Mouse (Mus musculus) megakaryocyte-erythroid progenitor cell, adult 5-6 weeks (primary cell): ENCODE data around the gene Tmem63b. TPM values are rescaled to one million over a fixed set of nuclear protein-coding genes. Genes with fewer than 3 reads are reported as not detected.
A peak's percentile ranks its signal among the peaks of the same experiment; 100 is the strongest.

Experiments used
- ATAC-seq: replicated peaks from 2 replicates; pipeline ENCODE4 v1.8.0; 2016; ENCODE audit warnings: mild to moderate bottlenecking, inconsistent platforms; ENCODE audit not compliant: severe bottlenecking, poor library complexity, low FRiP score, low TSS enrichment
- total RNA-seq, 2 experiments: library from RNA; stranded (forward) in 1 of 2; stranded (reverse) in 1 of 2; fragments of 200-1000, 215-1000 nt in 1 of 2; fragments of >200 nt in 1 of 2; fragmentation: Nextera tagmentation in 1 of 2; gene quantifications; 2 replicates each; pipeline ENCODE4 v1.2.3; 2014 to 2017

Tmem63b gene
- total RNA-seq, 2 experiments from 2014 or later, result 10.2 to 21.1 TPM

DNA sequence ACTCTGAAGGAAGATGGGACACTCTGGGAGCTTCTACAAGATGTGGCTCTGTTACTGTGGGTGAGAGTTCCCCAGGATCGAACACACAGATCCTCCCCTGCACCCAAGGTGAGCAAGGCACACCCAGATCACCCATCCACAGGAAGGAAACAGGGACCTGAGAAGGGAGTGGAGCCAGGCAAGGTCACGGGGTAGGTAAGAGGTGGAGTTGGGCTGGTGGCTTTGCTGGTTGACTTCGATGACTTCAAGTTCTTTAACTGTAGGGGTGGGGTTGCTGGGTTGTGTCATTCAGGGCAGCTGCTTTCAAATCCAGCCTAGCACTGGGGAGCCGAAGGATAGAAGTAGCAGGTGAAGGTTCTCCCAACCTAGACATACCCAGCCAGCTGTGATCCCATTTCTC, 3.9 kb downstream of the Tmem63b start:
- ATAC-seq, result no peak

DNA sequence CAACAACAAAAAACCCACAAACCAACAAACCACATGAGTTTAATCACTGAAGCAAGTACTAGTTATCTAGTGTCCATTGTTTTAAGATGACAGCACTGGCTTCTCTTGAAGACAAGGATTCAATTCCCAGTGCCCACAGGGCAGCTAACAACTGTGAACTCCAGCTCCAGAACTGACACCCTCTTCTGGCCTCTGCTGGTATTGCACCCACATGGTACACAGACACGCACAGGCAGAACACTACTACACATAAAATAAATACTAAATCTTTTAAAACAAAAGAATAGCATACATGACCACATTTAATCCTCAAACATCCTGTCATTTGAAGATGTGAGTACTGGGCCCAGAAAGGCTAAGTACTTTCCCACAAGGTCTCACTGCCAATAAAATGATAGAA, 5.1 kb downstream of the Tmem63b start:
- ATAC-seq, result no peak

DNA sequence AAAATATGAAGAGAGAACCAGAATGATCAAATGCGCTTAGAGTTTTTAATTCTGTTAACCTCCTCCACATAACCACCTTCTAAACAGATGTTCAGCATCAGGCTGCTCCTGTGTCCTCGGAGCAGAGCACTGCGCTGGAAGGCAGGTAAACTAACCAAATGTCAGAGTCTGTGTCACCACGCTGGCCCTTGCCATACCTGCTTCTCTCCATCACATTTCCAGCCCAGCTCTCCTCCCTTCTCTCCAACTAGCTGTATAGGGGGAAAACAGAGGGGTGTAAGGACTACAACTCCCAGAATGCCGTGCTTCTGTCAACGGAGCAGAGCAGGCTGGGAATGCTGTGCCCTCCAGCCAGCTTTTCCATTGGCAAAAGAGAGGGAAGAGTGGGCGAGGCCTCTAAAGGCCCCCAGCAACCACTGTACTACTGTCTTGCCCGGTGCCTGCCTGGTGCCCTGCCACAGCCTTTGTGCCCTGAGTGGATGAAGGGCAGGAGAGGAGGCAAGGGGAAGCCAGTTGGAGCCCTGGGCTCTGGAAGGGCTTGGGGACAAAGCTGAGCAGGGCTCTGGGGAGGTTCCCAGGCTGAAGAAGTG, 6.2 kb downstream of the Tmem63b start:
- no peak for ATAC-seq

DNA sequence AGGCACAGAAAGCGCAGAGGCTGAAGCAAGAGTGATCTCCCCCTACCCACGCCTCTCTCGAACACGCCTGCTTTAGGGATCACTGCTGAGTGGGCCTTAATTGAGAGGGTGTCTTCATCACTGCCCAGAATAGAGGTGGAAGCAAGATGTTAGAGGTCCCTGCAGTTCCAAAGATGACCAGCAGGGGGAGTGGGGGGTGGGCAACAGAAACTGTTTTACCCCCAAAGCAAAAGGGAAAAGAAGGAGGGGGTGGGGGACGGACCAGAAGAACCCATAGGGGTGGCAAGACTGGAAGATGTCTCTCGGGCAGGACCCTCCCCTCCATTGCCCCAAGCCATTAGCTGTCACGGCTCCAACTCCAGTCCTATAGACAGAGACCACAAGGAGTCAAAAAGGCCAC, 8.6 kb downstream of the Tmem63b start:
- ATAC-seq, result peak; percentile 35; the same call in 1 of the 2 replicates

DNA sequence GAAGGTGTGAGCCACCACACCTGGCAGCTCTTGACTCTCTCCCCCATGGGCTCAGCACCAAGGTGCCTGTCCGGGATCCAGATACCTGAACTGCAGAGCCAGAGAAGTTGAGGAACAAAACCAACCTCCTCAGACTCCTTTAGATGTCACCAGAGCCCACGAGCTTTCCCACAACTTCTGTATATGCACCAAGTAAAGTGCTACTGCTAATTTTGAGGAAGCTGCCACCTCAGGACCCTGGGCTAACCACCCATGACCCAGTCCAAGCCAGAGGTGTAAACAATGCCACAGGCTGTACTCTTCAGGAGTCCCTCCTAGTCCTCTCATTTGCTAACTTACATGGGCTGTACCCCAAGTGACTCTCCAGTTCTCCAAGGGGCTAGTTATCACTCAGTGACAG, 14.1 kb downstream of the Tmem63b start:
- ATAC-seq, result no peak

DNA sequence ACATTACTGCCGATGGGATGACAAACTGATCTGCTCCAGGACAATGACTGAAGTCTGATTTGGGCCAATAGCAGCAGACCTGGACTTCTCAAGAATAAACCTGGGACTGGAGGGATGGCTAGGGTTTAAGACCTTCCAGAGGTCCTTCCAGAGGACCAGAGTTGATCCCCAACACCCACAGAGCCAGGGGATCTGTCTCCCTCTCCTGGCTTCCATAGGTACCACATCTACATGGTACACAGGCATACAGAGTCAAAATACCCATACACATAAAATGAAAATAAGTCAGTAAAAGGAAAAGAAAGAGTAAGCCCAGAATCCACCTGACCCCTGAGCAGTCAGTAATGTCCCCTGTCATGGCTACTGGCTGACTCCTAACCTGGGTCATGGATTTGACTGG, 14.9 kb downstream of the Tmem63b start:
- ATAC-seq, result 0 out of 2 replicates have a peak, but pooled peaks have one; percentile 53

DNA sequence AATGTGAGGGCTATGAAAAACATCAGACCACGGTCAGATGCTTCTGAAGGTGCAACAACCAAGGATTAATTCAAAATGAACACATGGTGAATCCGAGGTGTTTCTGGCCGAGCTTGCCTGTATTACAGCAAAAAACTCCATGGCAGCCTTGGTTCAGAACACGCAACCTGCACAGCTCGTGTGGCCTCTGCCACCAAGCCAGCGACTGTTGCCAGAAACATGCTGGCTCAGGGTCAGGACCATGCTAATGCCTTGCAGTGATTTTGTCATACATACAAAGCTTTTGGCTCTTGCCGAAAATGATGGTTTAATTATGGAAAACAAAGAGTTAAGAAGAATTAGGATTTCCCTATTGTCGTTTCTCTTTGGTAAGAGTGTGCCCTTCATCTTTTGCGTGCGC, 18.7 kb downstream of the Tmem63b start:
- no peak for ATAC-seq

DNA sequence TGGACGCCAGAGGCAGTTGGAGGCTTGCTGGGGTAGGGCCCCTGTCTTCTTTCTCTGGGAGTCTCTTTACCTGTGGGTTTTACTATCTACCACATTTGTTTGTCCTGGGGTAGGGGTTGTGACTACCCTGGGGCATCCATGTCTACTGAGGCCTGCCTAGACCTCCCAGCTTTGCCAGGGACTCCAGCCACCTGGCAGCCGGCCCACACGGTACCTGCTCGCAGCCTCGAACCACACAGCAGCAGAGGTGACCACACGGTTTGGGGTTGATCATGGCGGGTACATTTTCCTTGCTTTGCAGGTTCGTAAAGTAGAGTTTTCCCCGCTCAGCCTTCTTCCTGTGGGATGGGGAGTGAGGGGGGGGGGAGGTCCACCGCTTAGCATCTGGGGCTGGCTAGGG, 19.2 kb downstream of the Tmem63b start:
- no peak for ATAC-seq

DNA sequence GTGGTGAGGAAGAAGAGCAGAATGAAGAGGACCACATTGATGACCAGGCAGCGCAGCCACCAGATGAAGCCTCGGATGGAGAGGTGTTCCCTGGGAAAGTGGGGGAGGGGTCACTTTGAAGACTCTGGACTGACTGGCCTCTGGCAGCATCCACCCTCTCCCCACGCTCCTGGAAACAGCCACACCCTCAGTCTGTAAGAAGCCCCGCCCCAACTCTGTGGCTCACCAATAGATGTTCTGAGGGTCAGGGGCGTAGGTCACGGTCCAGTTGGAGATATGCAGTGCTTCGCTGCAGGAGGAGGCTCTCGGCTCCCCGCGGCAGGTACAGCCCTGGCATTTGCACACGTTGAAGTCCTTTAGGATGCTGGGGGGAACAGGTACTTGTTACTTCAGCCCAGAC, 20.6 kb downstream of the Tmem63b start:
- no peak for ATAC-seq

DNA sequence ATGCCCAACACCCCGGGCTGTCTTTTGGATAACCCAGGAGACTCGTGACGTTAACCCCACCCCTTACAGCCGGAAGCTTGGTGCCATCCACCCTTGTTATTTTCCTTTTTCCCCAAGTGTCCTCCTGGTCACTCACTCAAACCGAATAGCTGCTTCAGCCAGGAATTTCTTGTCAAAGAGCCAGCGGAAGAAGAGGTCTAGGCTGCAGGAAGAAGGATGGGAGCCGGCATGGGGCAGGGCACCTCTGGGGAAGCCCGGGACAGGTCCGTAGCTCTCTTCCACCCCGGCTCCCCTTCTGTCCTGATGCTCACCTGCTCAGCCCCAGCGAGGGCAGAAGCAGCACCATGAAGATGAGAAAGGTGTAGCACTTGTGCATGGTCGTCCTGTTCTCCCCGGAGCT, 22.1 kb downstream of the Tmem63b start:
- ATAC-seq, result no peak

DNA sequence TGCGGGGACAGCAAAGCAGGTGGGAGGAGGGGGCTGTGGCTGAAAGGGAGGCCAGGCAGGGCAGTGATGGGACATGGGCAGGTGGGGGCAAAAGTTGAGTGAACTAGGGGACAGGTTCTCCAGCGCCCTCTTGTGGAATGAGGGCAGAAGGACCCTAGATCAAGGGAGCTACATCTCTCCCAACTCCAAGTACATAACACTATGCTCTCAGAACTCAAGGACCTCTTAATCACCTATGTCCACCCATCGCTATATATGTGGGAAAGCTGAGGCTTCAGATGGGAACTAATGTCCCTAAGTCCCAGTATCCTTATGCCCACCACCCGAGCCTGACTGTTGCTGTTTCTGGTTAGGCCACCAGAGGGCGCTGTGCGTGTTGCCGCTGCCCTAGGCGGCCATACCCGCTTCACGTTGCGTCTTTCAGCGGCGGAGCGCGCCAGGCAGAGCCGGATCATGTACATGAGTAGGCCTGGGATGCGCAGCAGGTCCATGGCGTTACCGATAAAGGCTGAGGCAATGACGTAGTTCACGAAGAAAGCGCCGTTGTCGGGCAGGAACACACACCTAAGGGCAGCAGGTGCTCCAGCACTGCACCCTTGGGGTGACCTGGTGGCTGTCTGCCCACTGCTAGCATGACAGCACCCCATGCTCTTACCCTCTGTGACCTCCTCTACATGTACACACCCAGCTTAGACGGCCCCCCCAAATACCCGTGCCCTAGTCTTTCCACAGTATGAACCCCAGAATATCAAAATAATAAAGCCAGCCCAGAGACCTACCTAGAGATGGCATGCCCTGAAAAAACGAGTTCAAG, 23.4 kb downstream of the Tmem63b start:
- ATAC-seq, result peak; percentile 77

DNA sequence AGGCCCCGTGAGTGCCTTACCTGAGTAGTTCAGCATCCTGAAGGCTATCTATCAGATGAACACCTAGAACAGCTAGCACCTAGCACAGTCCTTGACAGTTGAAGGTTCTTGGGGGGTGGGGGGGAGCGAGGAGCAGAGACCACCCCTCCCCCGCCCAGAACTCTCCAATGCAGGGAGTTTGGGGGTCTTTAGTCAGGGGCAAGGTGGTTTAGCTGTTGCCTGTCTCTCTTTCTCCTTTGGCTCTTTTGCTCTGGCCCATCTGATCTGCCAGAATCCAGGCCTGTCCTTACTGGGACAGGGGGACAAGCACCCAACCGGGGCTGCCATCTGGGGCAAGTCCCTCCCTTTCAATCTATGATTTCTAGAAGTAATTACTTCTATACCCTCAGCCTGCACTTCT, 27.5 kb downstream of the Tmem63b start, which contains the start of gene Capn11:
Gene Capn11 (minus strand): TSS at position 101 of the 400 bp plus-strand sequence.
- ATAC-seq, result no peak

DNA sequence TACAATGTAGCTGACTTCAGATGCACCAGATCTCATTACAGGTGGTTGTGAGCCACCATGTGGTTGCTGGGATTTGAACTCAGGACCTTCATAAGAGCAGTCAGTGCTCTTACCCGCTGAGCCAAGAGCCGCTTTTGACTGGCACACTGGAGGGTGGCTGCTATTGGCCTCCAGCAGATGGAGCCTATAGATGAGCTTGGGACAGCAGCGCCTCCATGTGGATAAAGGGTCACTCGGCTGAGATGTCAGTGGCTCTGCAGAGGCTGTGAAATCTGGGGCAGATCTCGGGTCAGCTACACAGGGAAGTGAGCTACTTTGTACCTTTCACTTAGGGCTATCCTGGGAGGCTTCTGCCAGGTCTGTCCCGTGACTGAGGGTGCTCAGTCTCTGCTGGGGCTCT, 30.9 kb downstream of the Tmem63b start:
- ATAC-seq, result peak; percentile 67

DNA sequence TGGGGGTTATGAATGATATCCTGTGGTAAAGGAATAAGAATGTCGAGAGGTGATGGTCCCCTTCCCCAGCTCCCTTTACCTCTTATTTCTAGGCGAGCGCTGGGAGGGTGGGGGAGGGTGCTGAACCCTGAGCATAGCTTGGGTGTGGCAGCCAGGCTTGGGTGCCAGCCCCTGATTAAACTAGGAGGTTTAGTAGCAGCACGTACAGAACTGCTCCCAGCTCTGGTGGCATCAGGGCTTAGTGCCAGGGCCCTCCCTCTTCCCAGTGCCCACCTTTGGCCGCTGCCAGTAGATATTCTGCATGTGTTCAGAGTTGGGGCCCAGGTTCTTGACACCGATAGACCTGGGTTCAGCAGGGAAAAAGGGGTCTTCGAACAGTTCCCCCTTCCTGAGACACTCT, 33.5 kb downstream of the Tmem63b start:
- peak; percentile 89 for ATAC-seq

DNA sequence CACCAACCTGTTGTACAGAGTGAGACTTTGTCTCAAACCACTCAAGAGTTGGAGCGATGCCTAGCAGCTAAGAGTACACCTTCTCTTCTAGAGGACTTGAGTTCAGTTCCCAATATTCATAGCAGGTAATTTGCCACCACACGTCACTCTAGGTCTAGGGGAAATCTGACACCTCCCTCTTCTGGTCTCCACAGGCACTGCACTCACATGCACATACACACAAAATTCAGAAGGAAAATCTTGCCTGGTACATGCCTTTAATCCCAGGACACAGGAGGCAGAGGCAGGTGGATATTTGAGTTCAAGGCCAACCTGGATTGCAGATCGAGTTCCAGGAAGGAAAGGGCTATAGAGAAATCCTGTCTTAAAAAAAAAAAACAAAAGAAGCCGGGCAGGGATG, 42.5 kb downstream of the Tmem63b start:
- no peak for ATAC-seq

DNA sequence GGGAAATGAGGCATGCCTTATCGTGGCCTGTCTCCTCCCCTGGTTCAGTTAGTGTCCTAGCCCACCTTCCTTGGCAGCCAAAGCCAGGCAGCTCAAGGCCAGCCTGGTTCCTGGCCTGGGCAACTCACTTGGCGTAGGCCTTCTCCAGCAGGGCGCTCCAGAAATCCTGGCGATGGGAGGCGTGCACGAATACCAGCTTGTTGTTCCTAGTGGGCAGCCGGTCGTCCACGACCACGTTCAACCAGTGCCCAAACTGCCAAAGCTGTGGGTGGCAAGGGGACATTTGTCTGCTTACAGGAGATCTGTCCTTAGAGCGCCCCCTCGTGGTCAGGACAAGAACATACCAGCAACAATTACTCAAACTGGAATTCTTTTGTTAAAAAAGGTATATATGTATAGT, 44.0 kb downstream of the Tmem63b start:
- ATAC-seq, result peak; percentile 70

DNA sequence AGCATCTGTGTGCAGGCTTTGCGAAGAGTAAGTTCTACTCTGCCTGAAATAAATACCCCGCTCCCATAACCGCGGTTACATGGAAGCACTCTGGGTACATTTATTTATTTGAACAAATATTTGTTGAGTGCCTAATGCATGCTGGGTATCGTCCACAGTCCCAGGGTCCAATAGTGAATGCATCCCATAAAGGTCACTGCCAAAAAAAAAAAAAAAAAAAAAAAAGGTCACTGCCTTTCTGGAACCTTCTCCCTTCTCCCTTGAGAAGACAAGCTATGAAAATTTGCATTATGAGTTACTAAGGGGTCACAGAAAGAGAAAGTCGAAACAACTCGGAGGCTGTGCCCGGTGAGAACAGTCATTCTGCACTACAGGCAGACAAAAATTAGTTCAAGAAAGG, 44.7 kb downstream of the Tmem63b start:
- no peak for ATAC-seq

DNA sequence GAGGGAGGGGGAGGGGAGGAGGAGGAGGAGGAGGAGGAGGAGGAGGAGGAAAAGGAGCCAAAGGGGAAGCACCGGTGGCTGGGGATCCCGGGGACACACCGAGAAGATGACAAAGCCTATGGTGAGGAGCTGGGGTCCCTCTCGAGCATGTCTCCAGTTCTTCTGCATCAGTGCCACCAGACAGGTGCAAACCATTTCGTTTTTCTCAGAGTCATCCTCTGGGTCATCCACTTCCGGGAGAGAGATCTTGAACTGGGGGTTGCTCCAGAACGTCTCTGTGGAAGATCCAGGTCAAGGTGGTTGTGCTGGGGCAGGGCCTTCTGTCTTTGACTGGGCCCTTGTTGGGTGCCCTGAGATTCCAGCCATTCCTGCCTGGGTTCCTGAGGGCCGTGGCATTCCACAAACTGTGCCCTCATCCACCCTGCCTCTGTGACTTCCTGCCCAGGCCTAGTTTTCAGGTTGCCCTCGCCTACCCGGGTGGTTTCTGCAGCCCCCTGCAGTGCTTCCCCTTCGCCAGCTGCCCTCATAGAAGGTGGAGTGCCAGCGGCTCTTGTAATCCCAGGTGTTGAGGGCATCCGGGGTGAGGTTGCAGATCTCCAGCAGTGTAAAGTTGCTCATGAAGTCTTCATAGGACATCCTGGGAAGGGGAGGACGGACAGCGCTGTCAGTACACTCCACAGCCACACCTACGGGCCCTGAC, 48.0 kb downstream of the Tmem63b start:
- no peak for ATAC-seq

DNA sequence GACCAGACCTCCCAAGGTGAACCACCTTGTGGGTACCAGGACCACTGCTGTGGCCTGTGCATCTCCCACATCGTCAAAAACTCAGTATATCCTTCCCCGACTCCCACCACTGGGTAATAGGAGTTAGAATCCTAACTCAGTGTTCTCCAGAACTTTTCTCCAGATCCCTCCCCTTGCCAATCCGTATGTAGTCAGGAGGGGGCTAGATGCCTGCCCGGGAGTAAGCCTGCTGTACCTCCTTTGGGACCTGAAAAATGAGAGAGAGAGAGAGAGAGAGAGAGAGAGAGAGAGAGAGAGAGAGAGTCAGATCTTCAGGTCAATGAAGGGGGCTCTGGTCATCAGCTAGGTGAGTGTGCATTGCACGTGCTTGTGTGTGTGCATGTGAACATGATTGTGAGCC, 52.7 kb downstream of the Tmem63b start:
- ATAC-seq, result no peak

DNA sequence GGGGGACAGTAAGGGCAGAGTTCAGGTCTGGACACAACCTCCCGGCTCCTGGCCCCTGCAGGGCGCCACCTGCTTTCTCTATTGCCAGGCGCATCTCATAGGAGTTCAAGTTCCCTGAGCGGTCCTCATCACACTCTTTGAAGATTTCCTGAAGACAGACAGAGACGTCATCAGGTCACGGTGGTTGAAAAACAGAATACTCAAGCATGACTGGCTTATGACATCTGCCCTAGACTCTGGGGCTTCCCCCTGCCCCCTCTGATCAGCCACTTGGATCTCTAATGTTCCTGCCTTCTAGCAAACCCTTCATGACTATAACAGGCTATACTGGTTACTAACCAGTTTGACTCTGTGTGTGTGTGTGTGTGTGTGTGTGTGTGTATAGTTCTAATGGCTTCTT, 54.8 kb downstream of the Tmem63b start:
- no peak for ATAC-seq

DNA sequence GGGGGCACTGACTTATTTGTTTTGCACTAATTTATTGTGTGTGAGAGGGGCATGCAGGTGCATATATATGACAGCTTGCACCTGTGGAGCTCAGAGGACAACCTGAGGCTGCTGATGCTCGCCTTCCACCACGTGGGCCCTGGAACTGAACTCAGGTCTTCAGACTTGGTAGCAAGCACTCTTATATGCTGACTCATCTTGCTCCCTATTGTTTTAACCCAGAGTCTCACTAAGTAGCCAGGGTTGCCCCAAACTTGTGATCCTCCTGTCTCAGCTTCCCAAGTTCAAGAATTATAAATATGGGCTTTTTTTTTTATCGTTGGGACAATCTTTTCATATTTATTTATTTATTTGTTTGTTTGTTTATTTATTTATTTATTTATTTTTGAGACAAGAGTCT, 55.7 kb downstream of the Tmem63b start:
- no peak for ATAC-seq
